ENCODE assay signal across 15 mouse cellular contexts in the genomic region with DNA sequence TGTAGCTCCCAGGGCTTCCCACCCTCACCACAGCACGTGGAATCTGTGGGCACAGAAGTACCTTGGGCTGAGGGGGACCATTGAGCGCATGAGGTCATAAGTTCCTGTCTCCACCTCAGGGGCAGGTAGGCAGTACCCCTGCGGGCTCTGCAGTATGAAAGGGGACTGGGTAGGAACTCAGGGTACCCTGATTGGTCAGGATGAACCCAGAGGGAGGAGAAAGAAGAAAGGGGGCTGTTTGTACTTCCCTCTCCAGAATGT. TPM values are rescaled to one million over a fixed set of nuclear protein-coding genes. Genes with fewer than 3 reads are reported as not detected.
A peak's percentile ranks its signal among the peaks of the same experiment; 100 is the strongest.
DNase-seq lines count a peak whose midpoint lies in the region; ATAC-seq and TF ChIP-seq lines count a peak whose summit lies in the region.
"Had no signal": no experiment of that assay in that cellular context is flagged by ENCODE, and none has a peak within 500 bp of the region (broad histone marks: within the 10 kb centered on the region; RNA-seq: fewer than 3 reads in every experiment).

No protein-coding gene starts in this region.

- no peak for DNase-seq in heart, embryonic 10.5 days (ENCODE audit: low spot score)
- no peak for DNase-seq in heart, adult 2 months
- DNase-seq in layer of hippocampus, adult 2 months (ENCODE audit: low spot score in 2 of 2): no peak
- DNase-seq in layer of hippocampus, postnatal 10 days (ENCODE audit: low spot score in 2 of 2): no peak
- no peak for DNase-seq in forebrain, embryonic 14.5 days (ENCODE audit: low spot score)
- DNase-seq in cerebellum, adult 11 months: no peak
- DNase-seq in Muller cell, postnatal 12 days (ENCODE audit: inconsistent ontology term): no peak
- DNase-seq: cerebellum, postnatal 10 days; gastrocnemius, postnatal 10 days had no signal

- no peak for TF ChIP-seq EP300 in heart, adult 2 months (IDR thresholded peaks at IDR 0.05; ENCODE audit: insufficient read depth, low read depth, low read length)

- WGBS in heart, embryonic 10.5 days: 34% methylated on average over 3 of the region's 3 CpGs
- 53% methylated on average over 3 of the region's 3 CpGs for WGBS in heart, adult 2 months
- WGBS in forebrain, embryonic 14.5 days: 66% methylated on average over 3 of the region's 3 CpGs
- WGBS in stomach, embryonic 16.5 days: 41% methylated on average over 3 of the region's 3 CpGs

- no peak overlapping the region for H3K4me3 ChIP-seq in heart, embryonic 10.5 days
- H3K4me3 ChIP-seq in heart, adult 2 months: no peak overlapping the region
- no peak overlapping the region for H3K4me3 ChIP-seq in layer of hippocampus, adult 2 months
- no peak overlapping the region for H3K4me3 ChIP-seq in forebrain, embryonic 14.5 days (ENCODE audit: low read depth, low read length)
- no peak overlapping the region for H3K4me3 ChIP-seq in stomach, embryonic 16.5 days (replicated peaks; ENCODE audit: low read length)
- H3K4me3 ChIP-seq: neural tube, embryonic 15.5 days had no signal

- H3K36me3 ChIP-seq in heart, embryonic 10.5 days: no peaks in the 10 kb centered on the region
- no peaks in the 10 kb centered on the region for H3K36me3 ChIP-seq in heart, adult 2 months (ENCODE audit: control insufficient read depth, insufficient read depth, low read length)
- no peaks in the 10 kb centered on the region for H3K36me3 ChIP-seq in forebrain, embryonic 14.5 days (ENCODE audit: control insufficient read depth, insufficient read depth, low read length)
- H3K36me3 ChIP-seq in stomach, embryonic 16.5 days (ENCODE audit: control insufficient read depth, insufficient read depth, low read length): peaks cover 3% of the 10 kb centered on the region; the same call in 1 of the 2 replicates
- H3K36me3 ChIP-seq: neural tube, embryonic 15.5 days had no signal

- peaks cover 42% of the 10 kb centered on the region for H3K4me1 ChIP-seq in heart, embryonic 10.5 days
- peaks cover 4% of the 10 kb centered on the region for H3K4me1 ChIP-seq in heart, adult 2 months (ENCODE audit: control insufficient read depth, insufficient read depth, low read length)
- peaks cover 7% of the 10 kb centered on the region for H3K4me1 ChIP-seq in forebrain, embryonic 14.5 days (ENCODE audit: control insufficient read depth, insufficient read depth, low read length)
- H3K4me1 ChIP-seq in stomach, embryonic 16.5 days (ENCODE audit: control insufficient read depth, insufficient read depth, low read length): peaks cover 3% of the 10 kb centered on the region

- TF ChIP-seq CTCF in heart, adult 2 months (IDR thresholded peaks at IDR 0.05): no peak
- no peak for TF ChIP-seq CTCF in layer of hippocampus, adult 2 months (conservative IDR thresholded peaks at IDR 0.05)

- H3K9ac ChIP-seq in heart, adult 2 months (ENCODE audit: low read depth, low read length): no peak overlapping the region
- no peak overlapping the region for H3K9ac ChIP-seq in forebrain, embryonic 14.5 days (ENCODE audit: low read length)
- no peak overlapping the region for H3K9ac ChIP-seq in stomach, embryonic 16.5 days (ENCODE audit: low read length)
- H3K9ac ChIP-seq: hindbrain, embryonic 14.5 days; neural tube, embryonic 15.5 days had no signal

- no peak overlapping the region for H3K4me2 ChIP-seq in forebrain, embryonic 14.5 days (ENCODE audit: low read length)
- no peak overlapping the region for H3K4me2 ChIP-seq in stomach, embryonic 16.5 days (ENCODE audit: low read depth, low read length)
- H3K4me2 ChIP-seq: hindbrain, embryonic 14.5 days; neural tube, embryonic 15.5 days had no signal

- H3K9me3 ChIP-seq in heart, embryonic 10.5 days: no peaks in the 10 kb centered on the region
- H3K9me3 ChIP-seq in forebrain, embryonic 14.5 days (replicated peaks; ENCODE audit: control insufficient read depth, low read length): no peaks in the 10 kb centered on the region
- no peaks in the 10 kb centered on the region for H3K9me3 ChIP-seq in stomach, embryonic 16.5 days (replicated peaks; ENCODE audit: control insufficient read depth, low read length)
- H3K9me3 ChIP-seq: neural tube, embryonic 15.5 days had no signal

- no peak for TF ChIP-seq POLR2A in heart, adult 2 months (IDR thresholded peaks at IDR 0.05; ENCODE audit: insufficient read depth, low read depth, low read length)

- H3K79me2 ChIP-seq in heart, adult 2 months (replicated peaks; ENCODE audit: control insufficient read depth, insufficient read depth, low read length): no peaks in the 10 kb centered on the region

- no peaks in the 10 kb centered on the region for H3K27me3 ChIP-seq in heart, embryonic 10.5 days (ENCODE audit: insufficient read depth, poor library complexity, severe bottlenecking)
- H3K27me3 ChIP-seq in heart, adult 2 months (ENCODE audit: control insufficient read depth, insufficient read depth, low read length): no peaks in the 10 kb centered on the region
- no peaks in the 10 kb centered on the region for H3K27me3 ChIP-seq in forebrain, embryonic 14.5 days (replicated peaks; ENCODE audit: control insufficient read depth, insufficient read depth, low read length)
- no peaks in the 10 kb centered on the region for H3K27me3 ChIP-seq in stomach, embryonic 16.5 days (ENCODE audit: control insufficient read depth, insufficient read depth, low read length)
- H3K27me3 ChIP-seq: neural tube, embryonic 15.5 days had no signal

- no peak for ATAC-seq in forebrain, embryonic 14.5 days
- ATAC-seq in stomach, embryonic 16.5 days (ENCODE audit: insufficient read depth, low FRiP score): no peak

- peak overlapping the region; percentile 85 for H3K27ac ChIP-seq in heart, embryonic 10.5 days
- H3K27ac ChIP-seq in heart, adult 2 months: no peak overlapping the region
- peak overlapping the region; percentile 19; the same call in 1 of the 2 replicates for H3K27ac ChIP-seq in layer of hippocampus, adult 2 months
- H3K27ac ChIP-seq in forebrain, embryonic 14.5 days (ENCODE audit: low read depth, low read length): peak overlapping the region; percentile 46; the same call in 1 of the 2 replicates
- peak overlapping the region; percentile 61; the same call in 1 of the 2 replicates for H3K27ac ChIP-seq in stomach, embryonic 16.5 days (ENCODE audit: low read length)
- H3K27ac ChIP-seq: hindbrain, embryonic 14.5 days; macrophage; neural tube, embryonic 15.5 days had no signal

- intact Hi-C loops in heart, adult 2 months (cut with DNase I): no loop called here

RNA-seq across cellular contexts. Expression of gene Mb, which starts 6.3 kb away (rescaled TPM):
- 29.5 and 90.1 TPM in 2 replicates for polyA plus RNA-seq in heart, embryonic 10.5 days (2016; fragmentation: Nextera tagmentation; extraction: Ambion mirVana)
- over 10,000 TPM; 17,740 to 20,311 TPM for total RNA-seq in heart, adult 2 months (2021)
- 16,399 and 21,043 TPM in 2 replicates for polyA plus RNA-seq in heart, adult 2 months (2012; rRNA removed)
- total RNA-seq in layer of hippocampus, adult 2 months (2021): under 1 TPM in 1 of 2 experiments, not detected in 1; 0.49 TPM
- under 1 TPM; 0.31 to 0.57 TPM for total RNA-seq in layer of hippocampus, postnatal 10 days (2021)
- polyA plus RNA-seq in forebrain, embryonic 14.5 days (2014; fragmentation: Nextera tagmentation; extraction: Ambion mirVana): 0.40 TPM in 1 of 2 replicates, not detected in the other
- 1.6 and 2.5 TPM in 2 replicates for polyA plus RNA-seq in stomach, embryonic 16.5 days (2015; fragmentation: Nextera tagmentation; extraction: Ambion mirVana)
- total RNA-seq: left cerebral cortex, adult 18-20 months had no signal
- polyA plus RNA-seq: liver, adult 2 months; macrophage had no signal

RNA-seq across cellular contexts. Expression of gene Apol6, which starts 12.2 kb away (rescaled TPM):
- 0.27 and 0.77 TPM in 2 replicates for polyA plus RNA-seq in heart, embryonic 10.5 days (2016; fragmentation: Nextera tagmentation; extraction: Ambion mirVana)
- total RNA-seq in heart, adult 2 months (2021): under 1 TPM; 0.47 to 0.89 TPM
- 3.3 and 8.0 TPM in 2 replicates for polyA plus RNA-seq in heart, adult 2 months (2012; rRNA removed)
- not detected for total RNA-seq in layer of hippocampus, adult 2 months (2021)
- total RNA-seq in layer of hippocampus, postnatal 10 days (2021): under 1 TPM in 1 of 2 experiments, not detected in 1; 0.25 TPM
- not detected in 2 replicates for polyA plus RNA-seq in forebrain, embryonic 14.5 days (2014; fragmentation: Nextera tagmentation; extraction: Ambion mirVana)
- 0.06 and 0.16 TPM in 2 replicates for polyA plus RNA-seq in stomach, embryonic 16.5 days (2015; fragmentation: Nextera tagmentation; extraction: Ambion mirVana)
- polyA plus RNA-seq: hindbrain, embryonic 14.5 days; liver, adult 2 months; macrophage; neural tube, embryonic 15.5 days had no signal

Comparison
In these comparisons a context has a peak if more than half of its experiments do, and no peak if none do; other contexts are left out.
1. RNA of gene Mb, which starts 6.3 kb away (polyA plus RNA-seq): 16,399 to 21,043 TPM in heart, adult 2 months; 29.5 to 90.1 TPM in heart, embryonic 10.5 days, 1.6 to 2.5 TPM in stomach, embryonic 16.5 days and 0.40 TPM in forebrain, embryonic 14.5 days; every median in the first group is over 100 times any median in the second.